Mouse (Mus musculus) cerebellum, adult 18-20 months (tissue): ENCODE measurements around the gene Tent4b.
"Not testable (repeated sequence)": the region's sequence is repeated elsewhere in the genome, so short reads cannot be mapped to it uniquely, and the experiment has no call there.

Source experiments
- DNase-seq, 2 experiments: peaks; one replicate each; pipeline ENCODE4 v3.0.0; 2021

Gene Tent4b

DNA sequence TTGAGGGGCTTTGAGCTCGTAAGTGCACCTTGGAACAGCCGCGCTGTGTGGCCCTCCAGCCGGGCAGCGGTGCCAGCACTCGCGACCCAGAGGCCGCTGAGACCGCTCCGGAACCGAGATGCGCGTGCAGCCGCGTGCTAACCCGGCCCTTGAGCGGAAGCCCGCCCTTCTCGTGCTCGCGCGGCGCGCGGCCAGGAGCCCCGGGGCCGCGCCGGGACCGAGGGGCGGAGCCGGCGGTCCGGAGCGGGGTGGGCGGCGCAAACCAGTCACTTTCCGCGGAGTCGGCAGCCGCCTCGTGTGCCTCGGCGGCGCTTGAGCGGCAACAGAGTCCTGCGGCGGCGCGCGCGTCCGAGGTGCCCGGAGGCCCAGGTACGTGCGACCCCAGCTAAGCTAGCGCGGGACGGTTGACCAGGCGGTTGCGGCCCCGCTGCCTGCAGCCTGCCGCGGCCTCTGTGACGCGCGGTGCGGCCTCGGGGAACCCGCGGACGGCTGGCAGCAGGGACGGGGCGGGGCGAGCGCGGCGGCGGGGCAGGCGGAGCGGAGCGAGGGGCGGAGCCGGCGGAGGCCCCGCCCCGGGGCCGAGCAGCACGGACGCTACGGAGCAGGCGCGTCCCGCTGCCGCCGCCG, at the start of gene Tent4b:
Gene Tent4b, plus strand, starts transcription at position 269 of the 627 bp plus-strand sequence.
- peak; percentile 90 to 97 for DNase-seq

DNA sequence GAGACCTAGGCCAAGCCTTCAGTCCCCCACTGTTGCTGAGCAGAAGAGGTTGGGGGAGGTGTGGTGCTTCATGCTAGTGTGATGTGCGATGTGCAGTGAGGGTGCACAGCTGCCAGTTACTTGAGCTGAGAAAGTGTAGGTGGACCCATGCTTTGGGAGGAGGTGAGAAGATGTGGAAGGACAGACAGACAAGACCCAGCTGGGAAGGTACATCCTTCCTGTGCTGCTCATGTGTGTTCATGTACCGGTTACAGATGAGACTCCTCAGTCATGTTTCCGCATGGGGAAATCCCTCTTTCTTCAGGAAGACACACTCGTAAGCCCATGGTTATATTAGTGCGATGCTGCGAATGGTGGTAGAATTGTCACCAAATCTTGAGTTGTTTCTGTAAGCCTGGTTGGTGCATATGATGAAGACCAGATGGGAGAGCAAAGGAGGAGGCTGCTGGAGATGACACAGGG, 48.1 kb upstream of the Tent4b start:
- no peak for DNase-seq

DNA sequence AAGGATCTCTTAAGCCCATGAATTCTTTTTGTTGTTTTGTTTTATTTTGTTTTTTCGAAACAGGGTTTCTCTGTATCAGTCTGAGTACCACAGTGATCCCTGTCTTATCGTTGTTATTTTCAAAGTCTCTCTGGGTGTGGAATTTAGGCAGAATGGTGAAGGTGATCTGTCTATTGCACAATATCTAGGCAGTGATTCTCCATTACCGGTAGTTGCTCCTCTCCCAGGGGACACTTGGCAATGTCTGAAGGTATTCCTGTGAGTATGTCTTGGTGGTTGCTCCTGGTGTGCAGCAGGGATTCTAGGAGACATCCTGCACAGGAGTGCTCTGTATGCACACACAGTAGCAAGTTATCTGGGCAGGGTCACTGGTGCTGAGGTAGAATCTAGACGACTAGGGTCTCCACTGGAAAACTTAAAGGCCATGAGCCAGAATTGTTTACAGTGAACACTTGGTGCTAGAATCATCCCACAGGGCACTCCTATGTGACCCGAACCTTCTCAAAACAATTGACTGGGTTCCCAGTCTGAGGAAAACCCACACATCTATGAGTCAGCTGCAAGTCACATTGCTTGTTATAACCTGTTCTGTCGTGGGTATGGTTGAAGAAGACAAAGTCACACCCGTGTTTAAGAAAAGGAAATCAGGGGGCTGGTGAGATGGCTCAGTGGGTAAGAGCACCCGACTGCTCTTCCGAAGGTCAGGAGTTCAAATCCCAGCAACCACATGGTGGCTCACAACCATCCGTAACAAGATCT, 38.6 kb upstream of the Tent4b start:
- DNase-seq = no peak

DNA sequence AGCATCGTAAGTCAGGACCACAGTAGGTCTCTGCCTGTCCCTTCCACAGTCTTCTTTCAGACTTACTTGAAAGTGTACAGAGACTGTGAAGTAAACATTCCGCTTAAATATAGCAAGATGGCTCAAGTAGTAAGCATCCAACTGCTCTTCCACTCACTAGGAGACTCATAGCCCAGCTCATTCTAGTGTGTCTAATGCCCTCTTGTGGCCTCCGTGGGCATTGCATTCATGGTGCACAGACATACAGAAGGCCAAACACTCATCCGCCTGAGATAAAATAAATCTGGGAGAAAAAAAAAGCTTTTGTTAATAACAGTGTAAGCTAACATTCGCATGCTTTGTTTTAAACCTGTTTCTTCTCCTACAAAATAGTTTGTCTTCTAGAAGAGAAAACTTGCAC, 37.6 kb upstream of the Tent4b start:
- peak; percentile 51 to 57 for DNase-seq

DNA sequence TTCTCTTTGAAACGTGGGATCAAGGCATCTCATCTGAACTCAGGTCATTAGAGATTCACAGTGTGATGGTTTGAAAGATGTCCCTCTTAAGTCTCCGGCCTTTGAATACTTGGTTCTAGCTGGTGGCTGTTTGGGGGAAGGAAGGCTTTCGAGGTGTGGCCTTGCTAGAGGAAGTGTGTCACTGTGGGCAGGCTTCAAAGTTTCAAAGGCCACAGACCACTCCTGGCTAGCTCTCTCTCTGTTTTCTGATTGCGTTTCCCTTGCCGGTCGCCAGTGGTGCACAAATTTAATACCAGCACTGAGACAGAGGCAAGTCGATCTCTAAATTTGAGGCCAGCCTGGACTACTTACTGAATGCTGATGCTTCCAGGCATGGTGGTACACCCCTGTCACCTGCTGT, 23.7 kb upstream of the Tent4b start:
- no peak for DNase-seq

DNA sequence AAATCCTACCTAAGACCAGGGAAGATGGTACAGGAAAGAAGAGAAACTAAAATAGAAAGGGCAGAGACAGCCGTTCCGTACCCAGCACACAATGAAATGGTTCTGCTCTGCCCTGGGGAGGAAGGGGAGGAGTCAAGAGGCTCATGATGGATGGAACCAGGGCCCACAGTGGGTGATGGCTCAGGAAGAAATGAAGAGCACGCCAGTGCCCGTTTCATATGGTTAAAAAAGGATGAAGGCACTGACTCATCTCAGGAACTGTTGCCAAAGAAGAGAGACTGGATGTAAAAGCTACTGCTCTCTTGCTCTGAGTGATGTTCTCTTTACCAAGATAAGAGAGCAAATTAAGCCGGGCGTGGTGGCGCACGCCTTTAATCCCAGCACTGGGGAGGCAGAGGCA, 21.7 kb upstream of the Tent4b start:
- no peak for DNase-seq

DNA sequence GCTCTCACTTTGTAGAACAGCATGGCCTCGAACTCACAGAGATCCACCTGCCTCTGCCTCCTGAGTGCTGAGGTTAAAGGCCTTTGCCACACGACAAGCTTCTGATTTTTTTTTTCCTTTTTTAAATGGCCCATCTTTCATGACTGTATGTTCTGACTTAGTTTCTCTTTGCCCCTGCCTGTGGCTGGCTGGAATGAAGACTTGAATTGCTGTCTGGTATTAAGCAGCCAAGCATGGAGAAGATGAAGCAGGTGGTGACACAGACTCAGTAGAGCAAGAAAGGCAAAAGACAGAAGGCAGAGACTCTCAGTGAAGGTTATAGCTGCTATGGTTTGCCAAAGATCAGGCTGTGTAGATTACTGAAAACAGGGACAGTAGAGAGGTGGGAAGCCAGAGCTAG, 15.9 kb upstream of the Tent4b start:
- DNase-seq = no peak

DNA sequence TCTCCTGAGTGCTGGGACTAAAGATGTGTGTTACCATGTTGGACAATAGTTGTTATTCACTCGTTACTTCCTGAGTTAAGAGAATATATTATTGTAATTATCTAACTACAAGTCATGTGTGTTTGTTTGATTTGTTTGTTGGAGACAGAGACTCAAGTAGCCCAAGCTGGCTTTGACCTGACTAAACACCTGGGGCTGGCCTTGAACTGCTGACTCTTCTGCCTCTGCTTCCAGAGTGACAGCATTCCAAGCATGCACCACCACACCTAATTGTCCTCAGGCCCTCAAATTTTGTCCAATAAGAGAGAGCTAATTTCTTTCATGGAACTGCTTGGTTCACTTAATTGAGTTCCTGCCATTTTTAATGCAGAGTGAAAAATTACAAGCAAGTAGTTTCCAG, 14.1 kb upstream of the Tent4b start:
- DNase-seq = no peak

DNA sequence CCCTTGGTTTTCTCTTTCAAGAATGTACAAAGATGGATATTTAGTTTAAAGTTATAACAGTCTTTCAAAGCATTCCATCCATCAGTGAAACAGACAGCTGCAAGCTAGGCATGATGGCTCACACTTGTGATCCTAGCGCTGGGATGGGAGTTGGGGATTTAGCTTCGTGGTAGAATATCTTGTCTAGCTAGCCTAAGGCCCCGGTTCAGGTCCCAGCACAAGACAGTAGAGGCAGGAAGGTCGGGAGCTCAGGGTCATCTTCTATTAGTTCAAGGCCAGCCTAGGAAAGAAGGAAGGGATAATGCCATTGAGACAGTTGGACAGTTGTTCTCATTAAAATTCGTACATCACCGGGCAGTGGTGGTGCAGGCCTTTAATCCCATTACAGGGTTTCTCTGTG, 13.3 kb upstream of the Tent4b start:
- DNase-seq = no peak

DNA sequence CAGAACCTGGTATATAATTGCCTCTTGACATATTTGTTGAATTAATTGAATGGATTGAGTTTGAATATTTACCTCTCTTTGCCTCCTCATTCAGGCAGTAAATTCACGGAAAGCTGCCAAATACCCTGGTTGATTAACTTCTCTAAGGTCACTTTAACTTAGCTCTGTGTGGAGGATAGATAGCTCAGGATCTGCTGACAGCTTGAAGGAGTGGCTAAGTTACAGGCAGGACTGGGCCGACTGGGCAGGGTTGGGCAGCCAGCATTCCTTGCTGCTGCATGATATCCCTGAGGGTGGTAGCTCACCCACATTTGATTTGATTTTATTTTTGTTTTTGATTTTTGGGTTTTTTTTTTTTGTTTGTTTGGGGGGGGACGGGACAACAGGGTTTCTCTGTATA, 1.7 kb upstream of the Tent4b start:
- DNase-seq = no peak

DNA sequence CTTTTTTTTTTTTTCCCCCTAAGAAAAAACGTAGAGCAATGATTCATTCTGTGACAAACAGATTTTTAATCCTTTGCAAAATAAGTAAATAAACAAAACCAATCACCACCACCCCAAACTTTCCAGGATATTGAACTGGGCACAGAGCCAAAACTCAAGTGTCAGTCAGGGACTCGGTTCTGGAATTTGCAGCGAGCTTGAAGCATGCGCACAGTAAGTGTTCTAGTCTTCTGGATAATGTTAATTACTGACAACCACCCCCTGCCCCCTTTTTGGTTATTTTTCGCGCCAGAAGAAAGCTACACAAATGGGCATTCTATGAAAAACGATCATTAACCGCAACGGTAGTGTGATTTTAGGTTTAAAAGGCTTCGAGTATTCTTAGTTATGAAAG, 465 bp upstream of the Tent4b start:
- peak in 1 of 2 experiments; percentile 31 for DNase-seq

DNA sequence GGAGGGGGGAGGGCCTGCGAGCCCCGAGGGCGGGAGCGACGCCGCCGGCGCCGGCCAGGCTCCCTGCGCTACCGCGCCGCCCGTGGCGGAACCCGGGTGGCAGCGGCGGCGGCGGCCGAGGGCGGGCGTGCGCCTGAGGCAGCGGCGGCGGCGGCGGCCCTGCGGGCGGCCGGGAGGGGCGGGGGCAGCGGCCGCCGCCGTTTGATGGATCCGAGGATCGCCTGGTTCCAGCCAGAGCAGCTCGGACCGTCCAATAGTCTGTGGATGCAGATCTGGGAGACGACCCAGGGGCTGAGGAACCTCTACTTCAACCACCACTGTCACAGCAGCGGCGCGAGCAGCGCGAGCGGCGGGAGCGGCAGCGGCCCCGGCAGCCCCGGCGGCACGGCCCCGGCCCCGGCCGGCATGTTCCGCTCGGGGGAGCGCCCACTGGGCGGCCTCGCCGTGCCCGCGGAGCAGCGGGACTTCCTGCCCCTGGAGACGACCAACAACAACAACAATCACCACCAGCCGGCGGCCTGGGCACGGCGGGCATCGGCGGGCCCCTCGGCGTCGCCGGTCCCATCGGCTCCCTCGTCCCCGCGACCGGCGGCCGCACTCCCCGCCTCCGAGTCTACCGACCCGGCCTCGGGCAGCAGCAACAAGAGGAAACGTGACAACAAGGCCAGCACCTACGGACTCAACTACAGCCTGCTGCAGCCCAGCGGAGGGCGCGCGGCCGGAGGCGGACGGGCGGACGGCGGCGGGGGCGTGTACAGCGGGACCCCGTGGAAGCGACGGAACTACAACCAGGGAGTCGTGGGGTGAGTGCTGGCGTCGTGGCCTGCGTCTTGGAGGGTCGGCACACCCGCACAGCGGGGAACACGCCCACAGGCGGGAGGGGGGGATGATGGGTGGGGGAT, 938 bp downstream of the Tent4b start:
- DNase-seq = peak; percentile 33 to 64

DNA sequence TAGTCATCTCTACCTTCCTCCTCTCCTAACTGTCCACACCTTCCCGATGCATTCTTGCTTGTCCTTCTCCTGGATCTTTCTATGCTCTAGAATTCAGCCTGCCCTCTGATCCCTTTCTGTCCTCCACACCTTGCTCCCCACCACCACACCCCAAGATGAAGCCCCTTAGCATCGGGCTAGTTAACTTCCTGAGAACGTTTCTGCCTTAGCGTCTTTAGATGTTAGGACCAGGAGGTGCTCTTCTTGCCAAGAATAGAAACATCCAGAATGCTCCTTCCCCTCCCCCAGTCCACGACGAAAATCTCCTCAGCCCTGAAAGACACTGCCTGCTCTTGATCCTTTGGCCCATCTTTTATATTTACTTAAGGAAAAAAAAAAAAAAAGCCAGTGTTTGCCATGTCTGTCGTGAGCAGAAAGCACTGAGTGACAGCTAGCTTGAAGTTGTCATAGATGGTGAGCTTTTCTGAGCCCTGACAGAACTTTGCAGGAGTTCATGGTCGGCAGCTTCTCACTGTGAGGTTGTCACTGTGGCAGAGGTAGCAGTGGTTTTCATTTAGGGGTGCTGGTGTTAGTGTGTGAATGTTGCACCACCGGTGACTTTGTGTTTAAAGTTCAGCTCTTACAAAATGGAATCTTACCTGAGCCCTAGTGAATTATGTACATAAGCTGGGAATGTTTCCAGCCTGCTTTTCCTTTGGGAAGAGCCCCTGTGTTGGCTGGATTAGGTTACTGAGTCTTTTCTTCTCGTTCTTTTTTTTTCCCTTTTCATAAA, 1.9 kb downstream of the Tent4b start:
- DNase-seq = no peak

DNA sequence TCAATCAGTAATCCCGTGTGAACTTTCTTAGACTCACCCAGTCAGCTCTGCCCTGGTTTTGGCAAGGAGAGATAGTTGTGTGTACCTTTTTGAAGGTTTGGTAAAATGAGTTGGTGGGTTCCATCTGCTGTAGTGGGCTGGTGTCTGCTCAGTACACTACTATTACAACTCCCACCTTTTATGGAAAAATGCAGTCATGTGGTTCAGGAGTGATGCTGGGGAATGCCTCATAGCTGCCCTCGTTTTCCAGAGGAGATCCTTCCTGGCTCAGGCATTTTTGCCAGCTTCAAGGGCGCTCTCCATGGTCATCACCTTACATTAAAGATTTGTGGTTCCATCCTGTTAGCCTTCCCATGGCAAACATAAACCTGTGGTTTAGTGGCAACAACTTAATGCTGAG, 2.6 kb downstream of the Tent4b start:
- DNase-seq = no peak

DNA sequence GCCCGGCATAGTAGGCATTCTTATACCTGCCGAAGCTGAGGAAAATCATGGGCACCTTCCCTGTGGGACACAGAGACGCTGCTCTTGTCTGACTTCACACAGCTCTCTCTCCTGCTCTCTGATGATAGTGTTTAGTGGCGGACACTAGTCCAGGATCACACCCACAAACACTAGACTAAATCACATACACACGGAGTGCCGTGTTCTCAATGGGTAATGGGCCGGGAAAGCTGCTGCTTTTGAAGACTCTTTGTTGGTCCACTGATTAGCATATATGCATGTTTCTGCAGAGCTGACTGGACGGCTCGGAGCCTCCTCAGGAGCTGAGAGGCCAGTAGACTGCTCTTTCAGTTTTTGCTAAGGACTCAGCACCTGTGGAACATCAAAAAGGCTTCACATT, 7.0 kb downstream of the Tent4b start:
- no peak for DNase-seq

DNA sequence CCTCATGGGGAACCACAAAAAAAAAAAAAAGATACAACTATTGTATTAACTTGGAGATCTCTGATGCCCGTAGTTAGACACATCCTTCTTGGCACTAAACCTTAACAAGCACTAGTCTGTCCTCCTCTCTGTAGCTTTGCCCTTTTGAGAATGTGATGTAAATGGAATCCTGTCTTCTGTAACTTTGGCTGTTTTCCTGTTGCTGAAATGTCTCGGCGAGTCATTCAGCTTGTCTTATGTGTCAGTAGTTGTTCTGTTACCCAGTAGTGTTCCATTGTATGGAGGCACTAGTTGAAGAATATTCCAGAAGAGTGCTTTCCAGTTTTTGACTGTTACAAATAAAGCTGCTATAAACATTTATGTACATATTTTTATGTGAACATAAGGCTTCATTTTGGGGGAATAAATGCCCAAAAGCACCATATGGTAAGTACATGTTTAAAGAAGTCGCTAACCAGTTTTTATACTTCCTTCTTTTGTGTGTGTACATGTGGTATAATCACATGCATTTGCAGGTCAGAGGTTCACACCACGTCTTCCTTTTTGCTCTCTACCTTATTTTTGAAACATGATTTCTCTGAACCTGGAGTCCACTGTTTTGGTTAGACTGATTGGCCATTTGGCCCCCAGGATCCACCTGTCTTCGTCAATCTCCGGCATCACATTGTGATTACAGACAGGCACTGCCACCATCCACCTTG, 8.3 kb downstream of the Tent4b start:
- DNase-seq = no peak

DNA sequence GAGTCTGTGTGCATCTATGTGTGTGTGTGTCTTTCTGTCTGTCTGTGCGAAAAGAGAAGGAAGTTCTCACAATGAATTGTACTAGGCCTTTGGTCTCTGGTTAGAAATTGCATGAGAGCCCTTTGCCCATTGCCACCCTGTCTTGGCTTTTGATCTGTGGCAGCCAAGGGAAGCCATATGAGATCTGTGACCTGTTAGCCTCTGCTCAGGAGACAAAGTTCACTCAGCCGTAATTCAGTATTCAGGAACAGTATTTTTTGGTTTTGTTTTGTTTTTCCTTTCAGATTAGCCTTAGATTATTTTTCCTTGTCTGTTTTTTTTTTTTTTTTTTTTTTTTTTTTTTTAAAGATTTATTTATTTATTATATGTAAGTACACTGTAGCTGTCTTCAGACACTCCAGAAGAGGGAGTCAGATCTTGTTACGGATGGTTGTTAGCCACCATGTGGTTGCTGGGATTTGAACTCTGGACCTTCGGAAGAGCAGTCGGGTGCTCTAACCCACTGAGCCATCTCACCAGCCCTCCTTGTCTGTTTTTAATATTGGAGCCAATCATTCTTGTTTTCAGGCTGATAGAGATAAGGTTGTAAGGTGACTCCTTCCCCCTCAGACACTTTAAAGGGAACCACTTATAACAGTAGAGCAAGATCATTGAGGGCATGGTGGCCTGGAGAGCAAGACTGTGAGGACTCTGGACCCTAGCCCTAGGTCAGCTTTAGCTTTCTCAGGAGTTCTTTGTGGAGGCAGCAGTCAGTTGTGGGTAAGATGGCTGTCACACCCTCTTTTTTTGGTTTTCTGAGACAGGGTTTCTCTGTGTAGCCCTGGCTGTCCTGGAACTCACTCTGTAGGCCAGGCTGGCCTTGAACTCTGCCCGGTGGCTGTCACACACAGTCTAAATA, 11.2 kb downstream of the Tent4b start:
- DNase-seq = not testable (repeated sequence)

DNA sequence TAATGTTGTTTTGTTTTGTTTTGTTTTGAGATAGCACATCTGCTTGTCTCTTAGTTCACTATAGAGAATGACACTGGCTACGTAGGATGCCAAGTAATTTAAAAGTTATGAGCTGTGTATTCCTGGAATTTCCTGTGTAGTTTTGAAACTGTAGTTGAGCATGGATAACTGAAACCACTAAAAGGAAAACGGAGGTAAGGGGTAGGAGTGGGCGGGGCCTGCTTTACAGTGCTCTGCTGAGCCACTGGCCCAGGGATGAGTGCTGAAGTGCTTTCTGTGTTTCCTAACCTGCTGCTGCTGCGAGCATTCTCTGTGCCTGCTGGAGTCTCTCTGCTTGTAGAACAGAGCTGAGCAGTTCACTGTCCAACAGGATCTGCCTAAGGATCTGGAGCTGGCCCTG, 22.3 kb downstream of the Tent4b start:
- no peak for DNase-seq

DNA sequence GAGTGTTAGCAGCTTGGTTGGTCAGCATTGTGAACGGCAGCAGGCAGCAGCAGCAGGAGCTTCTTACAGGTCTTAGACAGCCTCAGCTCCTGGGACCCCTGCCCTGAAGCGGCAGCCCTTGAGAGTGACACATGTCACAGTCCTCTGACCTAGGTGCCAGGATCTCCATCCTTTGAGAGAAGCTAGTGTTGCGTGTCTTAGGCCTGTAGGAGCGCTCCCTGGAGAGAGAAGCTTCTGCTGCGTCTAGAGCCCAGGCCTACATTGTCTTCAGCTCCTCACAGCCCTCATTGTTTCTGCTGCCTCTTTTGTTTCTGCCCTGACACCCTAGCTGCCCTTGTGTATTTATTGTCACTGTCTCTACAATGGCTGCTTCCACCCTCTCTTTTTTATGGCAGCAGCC, 26.3 kb downstream of the Tent4b start:
- no peak for DNase-seq

DNA sequence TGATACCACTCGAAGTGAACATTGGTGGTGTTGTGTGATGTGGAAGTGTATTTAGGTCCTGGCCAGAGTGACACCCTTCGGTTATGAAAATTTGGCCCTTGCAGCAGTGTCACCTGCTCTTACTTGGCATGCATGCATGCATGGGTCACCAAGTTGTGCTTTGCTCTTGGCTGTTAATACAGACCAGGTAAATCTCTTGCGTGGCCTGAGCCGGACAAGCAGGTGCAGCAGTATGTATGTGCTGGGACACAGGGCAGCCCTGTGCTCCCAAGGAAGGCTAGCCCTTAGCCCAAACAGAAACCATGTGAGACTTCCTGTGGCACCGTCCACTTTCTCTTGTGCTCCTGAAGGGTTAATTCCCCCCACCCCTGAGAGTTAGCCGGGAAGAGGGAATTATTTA, 28.8 kb downstream of the Tent4b start:
- DNase-seq = peak in 1 of 2 experiments; percentile 15

DNA sequence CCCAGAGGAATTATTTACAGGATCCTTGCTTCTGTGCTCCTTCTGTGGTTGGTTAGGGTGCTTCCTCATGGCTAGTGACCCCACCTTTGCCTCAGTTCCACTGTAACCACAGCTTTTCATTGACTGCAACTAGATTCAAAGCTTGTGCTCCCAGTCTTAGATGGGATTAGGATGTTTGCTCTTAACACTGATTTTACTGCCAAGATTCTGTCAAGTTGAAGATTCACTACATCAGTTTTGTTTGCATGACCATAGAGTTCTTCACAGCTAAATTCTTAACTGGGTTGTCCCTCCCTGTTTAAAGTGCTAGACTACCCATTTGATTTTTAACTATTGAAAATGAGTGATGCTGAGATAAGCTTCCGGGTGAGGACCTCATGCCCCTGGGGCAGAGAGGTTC, 29.3 kb downstream of the Tent4b start:
- no peak for DNase-seq
